Mouse (Mus musculus) Patski (cell line): Measurements from ENCODE around the gene Btnl2. TPM values are rescaled to one million over a fixed set of nuclear protein-coding genes. Genes with fewer than 3 reads are reported as not detected.

ENCODE experiments used
- ATAC-seq: fragments of 100-300 bp; one replicate; pipeline ENCODE4 v1.8.0; 2021
- CTCF ChIA-PET: fragments of 350-600 bp; sonication (Branson Sonifier 250); formaldehyde crosslinking; loops from one replicate; lab custom pipeline; 2022; ENCODE audit warnings: inconsistent platforms; lab: Charles Lee
- POLR2A ChIA-PET: fragments of 350-600 bp; sonication (Branson Sonifier 250); formaldehyde crosslinking; loops from one replicate; lab custom pipeline; 2022; ENCODE audit warnings: antibody characterized with exemption, inconsistent platforms; lab: Charles Lee
- DNase-seq: peaks from one replicate; pipeline ENCODE4 v3.0.0-alpha.2; 2011; ENCODE audit warnings: low read depth, low spot score
- H3K27me3 ChIP-seq: fragments of 371-371 bp; one replicate; pipeline ENCODE4 v1.5.1; 2021
- CTCF ChIP-seq: fragments of 100-300 bp; IDR thresholded peaks from one replicate; pipeline ENCODE4 v1.5.1; 2021
- in situ Hi-C: fragments of 300-500 bp; cut with MboI; formaldehyde crosslinking; loops from 3 replicates; pipeline ENCODE4 v1.11.1; 2018; ENCODE audit warnings: low pct_unique_long_range_greater_than_20kb, mixed read lengths
- polyA plus RNA-seq: library from polyadenylated mRNA; unstranded; gene quantifications from one replicate; pipeline ENCODE4 v1.2.3, GENCODE M21; 2021

Gene Btnl2
- polyA plus RNA-seq, 1 experiment from 2014 or later, result not detected

DNA sequence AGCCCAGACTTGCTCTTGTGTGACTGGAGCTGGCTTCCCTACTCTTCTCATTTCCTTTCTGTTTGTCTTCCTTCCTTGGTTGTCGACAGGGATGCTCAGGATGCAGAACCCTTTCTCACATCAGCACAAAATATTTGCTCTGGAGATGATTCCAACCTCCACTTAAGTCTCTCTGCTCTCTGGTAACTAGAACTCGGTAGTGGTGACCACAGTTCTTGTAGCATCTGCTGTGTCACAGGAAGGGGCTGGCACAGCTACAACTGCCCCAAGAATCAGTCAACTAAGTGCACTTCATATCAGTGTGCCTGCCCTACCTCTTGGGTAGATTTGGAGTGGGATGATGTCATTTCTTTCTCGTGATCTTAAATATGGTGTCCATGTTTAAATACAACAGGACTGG, 8.6 kb upstream of the Btnl2 start:
- DNase-seq, result no peak
- ChIA-PET CTCF (interaction anchor here (1.0 kb wide), 1 partner anchor 33 kb away, joined by 3 read pairs; no protein-coding TSS in a partner anchor), POLR2A (no interaction called here)
- in situ Hi-C loops, result loop anchor here (5.0 kb wide), 1 partner anchor 99 kb away; no protein-coding TSS in a partner anchor
- peaks cover 72% of the 10 kb centered on the region for H3K27me3 ChIP-seq
- no peak for ATAC-seq
- no peak for TF ChIP-seq CTCF

DNA sequence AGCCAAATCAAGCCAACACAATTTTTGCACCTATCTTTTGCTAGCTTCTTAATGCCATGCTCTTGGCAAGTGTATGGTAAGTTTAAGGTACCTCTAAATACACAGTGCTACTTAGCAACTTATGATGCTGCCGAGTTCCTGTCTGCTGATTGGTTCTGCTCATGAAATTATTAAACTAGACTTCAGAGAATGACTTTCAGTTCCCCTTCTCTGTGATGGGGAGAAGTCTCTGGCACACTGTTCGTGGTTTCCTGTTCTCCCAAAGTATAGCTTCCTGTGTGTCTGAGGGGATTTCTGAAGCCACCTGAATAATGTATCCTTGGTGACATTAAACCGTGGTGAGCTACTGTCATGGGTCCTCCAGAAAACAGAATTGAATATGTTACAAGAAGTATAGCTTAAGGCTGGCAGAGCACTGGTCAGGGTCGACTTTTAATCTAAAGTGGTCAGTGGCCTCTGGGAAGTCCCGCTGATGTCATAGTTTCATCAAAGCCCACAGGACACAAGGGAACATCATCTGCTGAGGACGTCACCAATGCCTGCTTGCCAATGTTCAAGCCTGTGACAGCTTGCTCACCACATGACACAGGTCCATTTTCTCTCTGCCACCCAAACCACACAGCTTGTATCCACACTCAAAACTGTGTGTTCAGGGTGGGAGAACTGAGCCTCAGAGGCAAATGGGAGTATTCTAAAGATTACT, 6.9 kb upstream of the Btnl2 start:
- ATAC-seq (no peak), DNase-seq (no peak)
- ChIA-PET POLR2A (interaction anchor here (0.5 kb wide), 1 partner anchor 133 kb away, joined by 4 read pairs; no protein-coding TSS in a partner anchor), CTCF (interaction anchor here (1.8 to 3.9 kb wide), 2 partner anchors 13 to 97 kb away, joined by 5 to 24 read pairs; no protein-coding TSS in a partner anchor)
- peaks cover 66% of the 10 kb centered on the region for H3K27me3 ChIP-seq
- no peak for TF ChIP-seq CTCF
- in situ Hi-C loops, result loop anchor here (5.0 kb wide), 1 partner anchor 100 kb away; no protein-coding TSS in a partner anchor

DNA sequence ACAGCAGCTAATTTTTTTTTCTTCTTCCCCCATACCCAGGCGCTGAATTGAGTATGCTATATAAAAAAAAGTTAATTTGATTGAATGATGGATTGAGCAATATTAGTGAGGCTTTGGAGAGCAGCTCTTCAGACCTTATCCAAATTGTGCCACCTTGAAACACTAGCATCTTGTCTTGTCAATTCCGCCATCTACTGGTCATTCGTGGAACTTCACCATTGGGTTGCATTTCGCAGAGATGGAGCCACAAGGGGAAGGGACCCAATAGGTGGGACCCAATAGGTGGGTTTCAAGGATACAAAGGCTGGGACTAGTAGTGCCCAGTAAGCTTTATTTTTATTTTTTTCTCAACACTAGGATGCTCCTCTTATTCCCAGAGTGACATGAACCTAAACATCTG, 5.2 kb upstream of the Btnl2 start:
- CTCF ChIA-PET, result interaction anchor here (0.8 to 3.9 kb wide), 15 partner anchors 9 to 180 kb away, joined by 3 to 24 read pairs (median 4); no protein-coding TSS in a partner anchor
- peak; percentile 6 for DNase-seq
- POLR2A ChIA-PET, result no interaction called here
- in situ Hi-C loops, result loop anchor here (5.0 kb wide), 1 partner anchor 102 kb away; no protein-coding TSS in a partner anchor
- no peak for ATAC-seq
- TF ChIP-seq CTCF, result peak; percentile 87
- H3K27me3 ChIP-seq, result peaks cover 51% of the 10 kb centered on the region

DNA sequence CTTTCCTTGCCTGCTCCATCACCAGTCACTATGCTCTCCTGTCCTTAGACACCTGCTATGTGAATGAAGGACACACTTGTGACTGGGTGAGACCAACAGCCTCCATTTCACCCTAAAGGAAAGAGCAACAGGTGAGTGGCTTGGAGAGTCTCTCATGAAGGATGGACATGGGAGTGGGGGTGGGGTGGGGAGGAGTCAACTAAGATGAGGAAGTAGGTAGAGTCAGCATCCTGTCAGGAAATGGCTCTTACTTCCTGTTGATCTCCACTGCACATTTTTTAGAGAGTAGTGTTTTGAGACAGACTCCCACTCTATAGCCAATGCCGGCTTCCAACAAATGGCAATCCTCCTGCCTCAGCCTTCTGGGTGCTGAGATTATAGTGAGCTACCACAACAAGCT, 318 bp downstream of the Btnl2 start:
- in situ Hi-C loops, result no loop called here
- no peak for TF ChIP-seq CTCF
- DNase-seq, result no peak
- ATAC-seq, result no peak
- ChIA-PET CTCF (no interaction called here), POLR2A (no interaction called here)
- H3K27me3 ChIP-seq, result peaks cover 38% of the 10 kb centered on the region

DNA sequence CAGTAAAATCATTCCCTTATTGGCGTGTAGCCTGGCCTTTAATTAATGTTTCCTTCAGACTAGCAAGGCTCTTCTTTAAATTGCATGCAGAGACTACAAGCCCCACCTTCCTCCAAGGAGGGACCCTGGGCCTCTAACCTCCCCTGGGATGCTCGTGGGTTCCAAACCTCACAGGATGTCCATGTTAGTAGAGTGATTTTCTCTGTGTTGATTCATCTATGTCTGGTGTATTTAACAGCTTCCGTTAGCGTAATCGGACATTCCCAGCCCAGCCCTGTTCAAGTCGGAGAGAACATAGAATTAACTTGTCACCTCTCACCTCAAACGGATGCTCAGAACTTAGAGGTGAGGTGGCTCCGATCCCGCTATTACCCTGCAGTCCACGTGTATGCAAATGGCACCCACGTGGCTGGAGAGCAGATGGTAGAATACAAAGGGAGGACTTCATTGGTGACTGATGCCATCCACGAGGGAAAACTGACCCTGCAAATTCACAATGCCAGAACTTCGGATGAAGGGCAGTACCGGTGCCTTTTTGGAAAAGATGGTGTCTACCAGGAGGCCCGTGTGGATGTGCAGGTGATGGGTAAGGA, 8.4 kb downstream of the Btnl2 start:
- in situ Hi-C loops, result no loop called here
- TF ChIP-seq CTCF, result no peak
- H3K27me3 ChIP-seq, result peaks cover 39% of the 10 kb centered on the region
- DNase-seq, result no peak
- CTCF ChIA-PET, result interaction anchor here (2.6 kb wide), 1 partner anchor 14 kb away, joined by 7 read pairs; no protein-coding TSS in a partner anchor
- POLR2A ChIA-PET, result no interaction called here
- ATAC-seq, result no peak

DNA sequence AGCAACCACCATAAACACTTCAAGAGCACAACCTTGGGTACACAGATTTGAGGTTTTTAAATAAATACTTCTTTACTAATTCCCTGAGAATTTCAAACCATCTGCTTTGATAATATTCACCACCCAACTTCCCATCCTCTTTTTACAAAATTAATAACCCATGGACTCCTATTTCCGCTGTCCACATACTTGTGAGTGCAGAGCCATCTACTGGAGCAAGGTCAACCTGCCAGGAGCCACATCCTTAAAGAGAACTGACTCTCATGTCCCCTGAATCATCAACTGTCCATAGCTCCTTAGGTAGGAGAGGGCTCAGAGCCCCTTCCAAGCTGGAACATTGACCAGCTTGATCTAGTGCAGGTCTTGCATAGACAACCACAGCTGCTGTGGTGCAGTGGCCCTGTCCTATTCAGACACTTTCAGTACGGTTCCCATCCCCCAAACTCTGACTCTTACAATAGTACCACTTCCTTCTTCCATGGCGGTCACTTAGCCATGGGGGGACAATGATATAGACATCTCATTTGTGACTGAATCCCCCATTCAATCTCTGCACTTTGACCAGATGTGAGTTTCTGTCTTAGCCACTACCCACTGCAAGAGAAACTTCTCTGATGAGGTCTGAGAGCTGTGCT, 9.2 kb downstream of the Btnl2 start:
- DNase-seq, result no peak
- H3K27me3 ChIP-seq, result peaks cover 41% of the 10 kb centered on the region
- CTCF ChIA-PET, result interaction anchor here (2.6 kb wide), 1 partner anchor 14 kb away, joined by 7 read pairs; no protein-coding TSS in a partner anchor
- POLR2A ChIA-PET, result no interaction called here
- TF ChIP-seq CTCF, result no peak
- in situ Hi-C loops, result no loop called here
- ATAC-seq, result no peak

DNA sequence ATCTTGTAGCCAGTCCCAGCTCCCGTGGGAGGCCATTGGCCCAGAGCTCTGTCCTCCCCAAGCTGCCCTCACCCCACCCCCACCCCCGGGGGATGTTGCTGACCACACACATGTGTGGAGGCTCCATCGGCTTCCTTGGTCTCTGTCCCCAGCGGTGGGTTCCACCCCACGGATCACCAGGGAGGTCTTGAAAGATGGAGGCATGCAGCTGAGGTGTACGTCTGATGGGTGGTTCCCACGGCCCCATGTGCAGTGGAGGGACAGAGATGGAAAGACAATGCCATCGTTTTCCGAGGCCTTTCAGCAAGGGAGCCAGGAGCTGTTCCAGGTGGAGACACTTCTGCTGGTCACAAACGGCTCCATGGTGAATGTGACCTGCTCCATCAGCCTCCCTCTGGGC, 10.4 kb downstream of the Btnl2 start:
- in situ Hi-C loops, result no loop called here

DNA sequence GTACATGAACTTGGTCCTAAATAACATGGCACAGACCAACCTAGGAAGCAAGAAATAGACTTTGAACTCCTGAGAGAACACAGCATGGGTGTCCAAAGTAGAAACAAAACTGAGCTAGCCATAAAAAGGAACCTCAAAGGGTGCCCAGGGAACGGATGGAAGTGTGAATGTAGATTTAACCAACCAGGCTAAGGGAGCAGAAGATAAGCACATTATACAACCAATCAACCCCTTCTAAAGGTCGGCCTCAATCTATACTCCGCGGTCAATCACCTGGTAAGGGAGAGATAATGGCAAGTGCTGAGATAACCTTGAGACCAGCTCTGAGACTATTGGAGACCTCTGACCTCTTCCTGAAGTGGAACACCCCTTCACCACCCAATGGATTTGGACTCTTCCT, 15.9 kb downstream of the Btnl2 start:
- in situ Hi-C loops, result no loop called here
- CTCF ChIA-PET, result no interaction called here
- POLR2A ChIA-PET, result no interaction called here
- no peak for TF ChIP-seq CTCF
- ATAC-seq, result no peak
- peaks cover 30% of the 10 kb centered on the region for H3K27me3 ChIP-seq
- no peak for DNase-seq

More for the DNA sequence above, 10.4 kb downstream of the Btnl2 start:
- DNase-seq, result no peak
- ChIA-PET POLR2A (no interaction called here), CTCF (no interaction called here)
- H3K27me3 ChIP-seq, result peaks cover 38% of the 10 kb centered on the region
- ATAC-seq, result no peak
- TF ChIP-seq CTCF, result no peak

DNA sequence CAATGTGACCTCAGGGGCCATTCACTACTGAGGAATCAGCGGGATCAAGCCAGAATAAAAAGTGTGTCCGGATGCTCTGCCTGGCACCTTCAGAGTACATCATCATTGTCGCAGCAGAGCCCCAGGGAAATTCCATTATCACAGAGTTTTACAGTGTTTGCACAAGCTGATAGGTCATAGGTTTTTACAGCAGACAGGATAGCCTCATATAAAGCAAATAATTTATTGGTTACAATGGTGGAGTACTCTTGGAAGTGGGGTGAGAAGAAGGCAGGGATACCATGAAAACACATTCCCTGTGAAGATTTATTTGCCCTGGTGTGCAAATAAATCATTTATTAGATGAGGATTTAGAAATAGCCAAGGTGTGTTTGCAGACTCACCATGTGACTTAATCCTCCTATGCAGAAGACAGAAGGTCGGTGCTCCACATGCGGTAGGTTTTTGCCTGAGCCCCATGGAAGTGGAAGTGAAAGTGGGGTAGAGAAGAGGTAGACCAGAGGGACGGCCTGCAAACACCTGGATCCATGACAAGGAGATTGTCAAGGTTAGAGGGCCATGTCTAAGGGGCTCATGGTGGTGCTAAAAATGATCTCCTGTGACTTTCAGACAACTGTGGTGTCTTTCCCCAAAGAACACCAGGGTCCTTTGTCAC, 18.6 kb downstream of the Btnl2 start:
- CTCF ChIA-PET, result no interaction called here
- DNase-seq (no peak), ATAC-seq (no peak)
- POLR2A ChIA-PET, result no interaction called here
- TF ChIP-seq CTCF, result no peak
- in situ Hi-C loops, result no loop called here
- peaks cover 38% of the 10 kb centered on the region for H3K27me3 ChIP-seq

DNA sequence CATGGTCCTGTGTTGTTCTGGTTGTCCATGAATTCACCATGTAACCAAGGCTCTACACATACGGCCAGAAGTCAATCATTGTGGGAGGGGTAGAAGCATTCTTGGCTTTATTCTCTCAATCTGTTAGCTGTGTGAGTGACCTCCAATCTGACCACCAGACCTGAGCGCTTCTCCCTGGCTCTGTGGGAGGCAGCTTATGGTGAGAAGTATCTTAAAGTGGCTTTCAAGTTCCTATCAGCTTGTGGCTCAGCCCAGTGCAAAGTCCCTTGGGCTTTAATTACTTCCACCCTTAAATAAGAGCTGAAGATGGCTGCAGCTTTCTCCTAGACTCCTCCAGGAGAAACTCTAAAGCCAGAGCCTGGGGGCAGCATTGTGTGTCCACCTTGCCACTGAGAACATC, 22.2 kb downstream of the Btnl2 start, which contains the start of gene Btnl1:
TSS of gene Btnl1 (plus strand) at position 286 of the 400 bp plus-strand sequence.
- ATAC-seq (no peak), DNase-seq (no peak)
- peak; percentile 3 for TF ChIP-seq CTCF
- in situ Hi-C loops, result no loop called here
- CTCF ChIA-PET, result no interaction called here
- POLR2A ChIA-PET, result no interaction called here
- H3K27me3 ChIP-seq, result peaks cover 40% of the 10 kb centered on the region
